Mouse (Mus musculus) testis, adult 2 months (tissue): ENCODE results near the gene Aqp7.

ENCODE experiments used
- CTCF ChIP-seq: fragments of 200-500 bp; IDR thresholded peaks from 2 replicates; pipeline ENCODE4 v1.5.1; 2012; ENCODE audit warnings: low read depth, mild to moderate bottlenecking, inconsistent platforms, low read length, moderate library complexity; ENCODE audit not compliant: control insufficient read depth, insufficient read depth, insufficient replicate concordance
- POLR2A ChIP-seq: fragments of 200-500 bp; IDR thresholded peaks from 2 replicates; pipeline ENCODE4 v1.6.1; 2012; ENCODE audit warnings: low read depth, mild to moderate bottlenecking, inconsistent platforms, low read length, moderate library complexity; ENCODE audit not compliant: control insufficient read depth

- TF ChIP-seq CTCF, result no peak
- no peak for TF ChIP-seq POLR2A
These were observed 64.3 kb downstream of the Aqp7 start for GRCm38 (mm10) chr4:40983686-40984085.
